Mouse (Mus musculus) cerebellum, postnatal 36 days (tissue): Measurements from ENCODE around the gene Pigk.
"Not testable (repeated sequence)": the region's sequence is repeated elsewhere in the genome, so short reads cannot be mapped to it uniquely, and the experiment has no call there.

Experiments
- DNase-seq, 2 experiments: peaks; one replicate each; pipeline ENCODE4 v3.0.0; 2021 to 2022; ENCODE audit warnings: mixed read lengths in 2 of 2

Pigk gene

GRCm38 (mm10) chr3:152770056-152770455 lies 56.2 kb downstream of the Pigk start:
- DNase-seq = no peak

DNA sequence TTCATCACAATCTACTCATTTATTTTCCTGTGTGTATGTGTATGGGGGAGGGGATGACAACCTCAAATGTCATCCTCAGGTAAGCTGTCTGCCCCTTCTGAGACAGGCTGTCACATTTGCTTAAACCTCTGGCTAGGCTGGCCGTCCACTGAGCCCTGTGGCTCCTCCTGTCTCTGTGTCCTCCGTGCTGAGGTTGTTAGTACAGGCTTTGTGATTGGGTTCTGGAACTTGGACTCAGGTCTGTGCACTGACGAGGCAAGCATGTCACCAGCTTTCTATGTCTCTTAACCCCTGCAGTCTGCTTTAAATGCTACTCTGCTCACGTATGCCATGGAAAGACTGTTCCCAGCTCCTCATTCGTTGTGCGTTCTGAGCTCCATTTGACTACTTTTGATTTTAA lies 62.5 kb downstream of the Pigk start:
- no peak for DNase-seq

GRCm38 (mm10) chr3:152776872-152777540 lies 63.1 kb downstream of the Pigk start:
- DNase-seq = no peak

DNA sequence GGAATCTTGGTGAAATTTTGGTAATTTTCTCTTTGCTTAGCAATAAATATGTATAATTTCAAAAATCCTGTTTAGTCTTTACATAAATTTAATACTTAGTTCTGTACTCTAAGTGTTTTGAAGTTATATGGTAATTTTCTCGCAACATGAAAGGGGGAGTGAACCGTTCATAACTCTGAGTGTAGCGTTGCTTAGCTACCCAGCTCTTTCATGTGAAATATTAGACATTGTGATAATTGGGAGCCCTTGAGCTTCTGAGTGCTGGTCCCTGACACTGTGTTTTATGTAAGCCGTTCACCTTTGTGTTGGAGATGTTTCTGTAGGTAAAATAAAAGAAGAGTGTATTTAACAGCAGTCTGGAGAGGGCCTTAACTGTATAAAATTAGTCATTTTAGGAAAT lies 65.9 kb downstream of the Pigk start:
- DNase-seq = no peak

GRCm38 (mm10) chr3:152783792-152784191 lies 69.9 kb downstream of the Pigk start:
- peak; percentile 73 to 74 for DNase-seq

GRCm38 (mm10) chr3:152784353-152784752 lies 70.5 kb downstream of the Pigk start:
- DNase-seq = not testable (repeated sequence)

DNA sequence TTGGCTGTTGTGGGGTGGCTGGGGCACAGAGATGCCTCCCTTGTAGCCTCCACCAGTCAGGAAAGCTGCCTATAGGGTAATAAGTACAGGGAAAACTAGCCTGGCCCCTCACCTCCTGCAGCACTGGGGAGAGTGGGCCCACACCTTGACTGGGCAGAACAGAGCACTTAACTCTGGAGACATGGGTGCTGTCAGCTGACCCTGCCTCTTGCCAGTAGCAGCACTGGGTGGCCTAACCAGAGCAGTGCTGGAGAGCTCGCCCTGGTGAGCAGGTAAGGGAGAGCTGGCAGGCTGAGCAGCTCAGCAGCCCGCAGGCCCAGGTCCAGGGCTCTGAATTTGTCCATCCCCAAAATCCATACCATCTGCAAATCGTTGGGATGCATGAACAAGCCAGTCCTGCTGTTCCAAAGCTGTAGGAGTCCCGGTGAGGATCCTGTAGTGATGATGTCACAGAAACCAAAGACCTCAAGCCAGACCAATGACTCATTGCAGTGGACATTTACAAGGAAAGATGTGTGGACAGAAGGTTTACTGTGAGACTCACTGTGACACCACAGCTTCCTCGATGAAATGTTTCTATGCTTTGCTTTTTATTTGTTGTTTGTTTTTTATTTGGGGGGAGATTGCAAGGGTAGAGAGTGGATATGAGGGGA lies 74.5 kb downstream of the Pigk start:
- not testable (repeated sequence) for DNase-seq

GRCm38 (mm10) chr3:152792601-152793000 lies 78.7 kb downstream of the Pigk start:
- peak in 1 of 2 experiments; percentile 6 for DNase-seq

DNA sequence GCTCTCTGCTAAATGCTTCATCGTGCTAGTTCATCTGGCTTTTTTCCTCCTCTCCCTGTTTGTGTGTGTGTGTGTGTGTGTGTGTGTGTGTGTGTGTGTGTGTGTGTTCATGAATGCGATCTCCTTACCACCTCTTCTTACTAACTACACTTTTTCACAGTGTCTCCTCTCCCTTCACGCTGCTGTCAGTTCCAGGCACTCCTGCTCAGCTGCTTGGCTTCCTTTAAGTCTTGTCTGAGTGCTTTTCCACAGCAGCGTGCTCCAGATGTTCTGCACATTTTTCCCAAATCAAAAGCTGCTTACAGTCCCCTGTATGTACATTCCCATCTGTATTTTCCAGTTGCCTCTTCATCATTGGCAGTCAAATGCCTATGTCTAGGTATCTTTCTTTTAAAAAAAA lies 79.1 kb downstream of the Pigk start:
- DNase-seq = no peak

GRCm38 (mm10) chr3:152796216-152796615 lies 82.3 kb downstream of the Pigk start:
- no peak for DNase-seq

GRCm38 (mm10) chr3:152797354-152797753 lies 83.5 kb downstream of the Pigk start:
- DNase-seq = no peak

DNA sequence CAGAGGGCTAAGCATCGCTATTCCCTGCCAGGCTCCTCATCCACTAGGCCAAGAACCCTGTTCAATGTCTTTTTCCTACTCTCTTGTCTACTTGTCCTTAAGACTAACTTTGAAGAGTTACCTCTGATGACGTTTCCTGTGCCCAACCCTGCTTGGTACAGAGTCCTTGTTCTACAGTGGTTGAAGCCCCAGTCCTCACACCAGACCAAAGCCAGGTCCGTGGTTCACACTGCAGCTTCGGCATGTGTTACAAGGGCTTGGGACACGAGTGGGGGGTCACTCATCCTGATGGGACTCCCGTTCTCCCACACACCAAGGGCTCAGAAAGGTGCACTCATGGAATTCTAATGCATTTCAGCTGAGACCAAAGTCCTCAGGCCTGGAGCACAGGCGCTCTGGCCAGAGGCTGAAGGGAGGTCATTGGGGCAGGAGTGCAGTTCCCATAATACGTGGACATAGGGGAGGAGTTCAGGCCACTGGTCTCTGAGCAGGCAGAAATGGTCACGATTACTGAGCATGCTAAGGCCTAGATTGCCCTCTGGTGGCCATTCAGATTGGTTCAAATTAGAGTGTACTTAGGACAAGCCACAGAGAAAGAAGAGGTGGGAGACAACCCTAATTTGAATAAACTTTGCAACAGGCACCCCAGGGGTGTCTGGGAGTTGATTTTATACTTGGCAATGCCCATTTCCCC lies 86.0 kb downstream of the Pigk start:
- peak in 1 of 2 experiments; percentile 24 for DNase-seq

- DNase-seq = no peak
Measured at GRCm38 (mm10) chr3:152813905-152814304, 100.0 kb downstream of the Pigk start.

- DNase-seq = no peak
Measured at GRCm38 (mm10) chr3:152815110-152815509, 101.2 kb downstream of the Pigk start.

- no peak for DNase-seq
Measured at GRCm38 (mm10) chr3:152820406-152820805, 106.5 kb downstream of the Pigk start.

GRCm38 (mm10) chr3:152821202-152821601 lies 107.3 kb downstream of the Pigk start:
- DNase-seq = no peak

DNA sequence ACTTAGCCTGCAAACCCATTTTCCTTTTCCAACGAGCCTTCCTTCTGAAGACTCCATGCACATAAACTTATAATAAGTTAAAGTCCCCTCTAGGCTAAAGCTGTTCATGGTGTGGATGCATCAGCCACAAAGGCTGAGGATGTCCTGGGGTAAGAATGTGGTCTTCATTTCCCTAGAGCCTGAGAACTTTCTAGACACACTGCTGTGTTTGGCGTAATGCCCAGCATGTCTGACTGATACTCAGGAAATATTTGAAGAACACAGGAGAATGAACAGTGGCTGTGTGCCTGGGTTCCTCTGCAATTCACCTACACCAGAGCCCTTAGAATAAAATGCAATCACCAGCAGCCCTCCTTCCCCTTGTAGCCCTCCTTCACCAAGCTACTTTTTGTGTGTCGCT lies 117.5 kb downstream of the Pigk start:
- DNase-seq = no peak

DNA sequence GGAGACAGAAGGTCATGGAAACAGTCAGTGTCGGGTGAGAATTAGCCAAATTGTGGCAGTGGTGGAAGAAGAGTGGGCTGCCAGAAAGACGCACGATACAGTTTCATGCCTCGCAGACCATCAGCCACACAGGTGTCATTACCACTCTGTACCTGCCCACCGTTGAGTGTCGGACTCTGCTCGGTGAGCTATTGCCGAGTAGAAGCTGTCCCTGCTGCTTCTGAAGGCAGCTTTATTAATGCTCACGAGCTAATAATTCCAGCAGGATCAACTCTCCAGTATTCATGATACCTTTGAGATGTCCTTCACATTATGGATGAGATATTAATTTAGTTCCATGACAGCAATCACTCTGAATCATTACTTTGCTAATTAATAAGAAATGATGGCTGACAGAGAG lies 118.1 kb downstream of the Pigk start:
- no peak for DNase-seq

DNA sequence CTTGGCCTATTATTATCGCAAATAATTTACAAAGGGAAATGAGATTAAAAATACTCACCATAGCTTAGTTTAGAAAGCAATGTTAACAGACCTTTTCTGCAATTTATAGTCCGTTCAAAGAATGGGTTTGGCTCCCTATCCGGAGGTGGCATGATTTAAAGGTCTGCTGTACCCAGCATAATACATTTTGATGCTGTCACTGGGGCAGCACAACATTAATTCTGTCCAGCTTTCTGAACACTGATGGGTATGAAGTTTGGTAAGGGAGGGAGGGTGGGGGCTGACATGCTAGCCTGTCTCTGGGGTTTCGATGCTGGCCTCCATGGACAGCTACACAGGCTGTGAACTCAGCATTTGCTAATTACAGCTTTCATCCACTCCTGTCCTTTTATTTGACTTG lies 118.5 kb downstream of the Pigk start:
- DNase-seq = no peak

DNA sequence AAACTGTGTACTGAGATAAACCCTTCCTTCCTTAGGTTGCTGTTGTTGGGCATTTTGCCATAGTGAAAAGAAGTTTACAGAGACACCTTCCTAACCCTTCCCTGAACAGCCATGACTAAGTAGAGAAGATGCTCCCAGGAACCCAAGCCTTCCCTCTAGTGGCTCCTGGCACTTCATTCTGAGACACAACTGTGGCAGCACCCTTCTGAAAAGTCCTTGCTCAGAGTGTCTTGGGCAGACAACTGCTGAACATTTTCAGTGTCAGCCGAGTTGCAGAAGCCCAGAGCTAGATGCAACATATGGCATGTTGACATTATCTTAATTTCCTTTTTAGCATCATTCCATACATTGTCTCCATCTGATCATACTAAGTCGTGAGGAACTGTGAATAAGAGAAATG lies 123.5 kb downstream of the Pigk start:
- no peak for DNase-seq

GRCm38 (mm10) chr3:152837938-152838337 lies 124.0 kb downstream of the Pigk start:
- no peak for DNase-seq

DNA sequence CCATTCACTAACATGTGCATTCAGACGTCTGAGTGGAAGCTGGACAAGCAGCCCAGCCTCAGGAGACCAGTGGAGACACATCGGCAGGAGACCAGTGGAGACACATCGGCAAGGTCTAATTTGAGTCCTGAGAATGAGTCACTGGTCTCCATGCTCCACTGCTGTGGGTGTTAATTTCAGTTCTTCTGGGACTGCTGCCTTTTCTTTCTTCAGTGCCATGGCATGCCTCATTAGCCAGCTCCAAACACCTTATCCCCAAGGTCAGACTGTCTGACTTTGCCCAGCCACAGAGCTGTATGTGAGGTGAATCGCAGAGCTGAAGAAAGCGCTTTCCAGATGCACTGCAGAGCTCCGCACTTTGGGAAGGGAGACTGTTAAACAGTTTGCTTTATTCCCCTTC lies 127.4 kb downstream of the Pigk start:
- DNase-seq = no peak

DNA sequence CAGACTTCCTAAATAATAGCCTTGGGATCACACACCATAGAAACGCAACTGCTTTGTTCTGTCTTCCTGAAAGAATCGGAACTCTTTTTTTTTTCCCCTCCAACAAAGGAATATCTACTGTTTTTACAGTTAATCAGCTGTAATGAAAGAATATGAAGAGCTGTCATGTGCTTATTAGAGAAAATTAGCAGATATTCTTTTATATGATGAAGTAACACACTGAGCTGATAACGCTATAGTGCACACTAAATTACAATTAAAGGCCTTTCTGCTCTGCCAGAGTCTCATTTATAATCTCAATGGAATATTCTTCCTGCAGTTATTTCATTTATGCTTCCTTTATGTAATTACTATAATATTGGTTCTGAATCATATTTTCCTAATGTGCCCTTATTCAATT lies 128.7 kb downstream of the Pigk start:
- no peak for DNase-seq

DNA sequence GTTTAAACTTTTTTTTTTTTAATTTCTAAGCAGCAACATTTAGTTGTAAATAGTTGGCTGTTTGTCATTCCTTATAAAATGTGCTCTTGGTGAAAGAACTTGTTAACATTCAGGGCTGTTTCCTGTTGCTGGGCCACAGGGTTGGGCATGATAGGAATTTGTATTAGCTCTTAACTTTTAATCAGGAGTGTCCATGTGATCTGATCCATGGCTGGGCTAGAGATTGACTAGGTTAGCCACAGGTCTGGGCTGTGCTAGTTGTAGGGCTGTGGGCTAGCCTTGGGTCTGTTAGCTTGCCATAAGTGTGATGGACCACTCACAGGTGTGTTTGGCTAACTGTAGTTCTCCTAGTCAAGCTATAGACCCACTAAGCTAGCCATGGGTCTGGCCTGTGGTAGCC lies 130.0 kb downstream of the Pigk start:
- DNase-seq = no peak
